Mouse (Mus musculus) testis, adult 2 months (tissue): Measurements from ENCODE around the gene Topors.

Source experiments
- CTCF ChIP-seq: fragments of 200-500 bp; IDR thresholded peaks from 2 replicates; pipeline ENCODE4 v1.5.1; 2012; ENCODE audit warnings: low read depth, mild to moderate bottlenecking, inconsistent platforms, low read length, moderate library complexity; ENCODE audit not compliant: control insufficient read depth, insufficient read depth, insufficient replicate concordance
- POLR2A ChIP-seq: fragments of 200-500 bp; IDR thresholded peaks from 2 replicates; pipeline ENCODE4 v1.6.1; 2012; ENCODE audit warnings: low read depth, mild to moderate bottlenecking, inconsistent platforms, low read length, moderate library complexity; ENCODE audit not compliant: control insufficient read depth

GRCm38 (mm10) chr4:40254385-40255103, 15.1 kb downstream of the Topors start:
- no peak for TF ChIP-seq CTCF
- TF ChIP-seq POLR2A, result no peak
